9 mouse cellular contexts compared by ENCODE assay signal in genomic region chr7:58692704-58693103, GRCm38 (mm10). TPM values are rescaled to one million over a fixed set of nuclear protein-coding genes. Genes with fewer than 3 reads are reported as not detected.
A peak's percentile ranks its signal among the peaks of the same experiment; 100 is the strongest.
DNase-seq lines count a peak whose midpoint lies in the region; ATAC-seq and TF ChIP-seq lines count a peak whose summit lies in the region.
"Had no signal": no experiment of that assay in that cellular context is flagged by ENCODE, and none has a peak within 500 bp of the region (broad histone marks: within the 10 kb centered on the region; RNA-seq: fewer than 3 reads in every experiment).

No protein-coding gene starts in this region.

- no peaks in the 10 kb centered on the region for H3K36me3 ChIP-seq in forebrain, embryonic 14.5 days (ENCODE audit: control insufficient read depth, insufficient read depth, low read length)
- no peaks in the 10 kb centered on the region for H3K36me3 ChIP-seq in forebrain, embryonic 16.5 days (ENCODE audit: control insufficient read depth, insufficient read depth)
- H3K36me3 ChIP-seq in midbrain, postnatal 0 days (ENCODE audit: insufficient read depth, low read length), result no peaks in the 10 kb centered on the region
- H3K36me3 ChIP-seq in midbrain, embryonic 11.5 days (ENCODE audit: control insufficient read depth, insufficient read depth, low read length), result no peaks in the 10 kb centered on the region
- no peaks in the 10 kb centered on the region for H3K36me3 ChIP-seq in intestine, embryonic 16.5 days (ENCODE audit: control insufficient read depth, insufficient read depth, low read length)

- DNase-seq in forebrain, embryonic 14.5 days (ENCODE audit: low spot score), result peak; percentile 13
- no peak for DNase-seq in midbrain, postnatal 0 days (ENCODE audit: low spot score)
- DNase-seq in midbrain, embryonic 11.5 days (ENCODE audit: low spot score, missing footprints), result no peak
- DNase-seq in thymus, postnatal 4 days, result peak; percentile 43
- no peak for DNase-seq in embryo, embryonic 11 days

- no peaks in the 10 kb centered on the region for H3K27me3 ChIP-seq in forebrain, embryonic 14.5 days (replicated peaks; ENCODE audit: control insufficient read depth, insufficient read depth, low read length)
- H3K27me3 ChIP-seq in forebrain, embryonic 16.5 days (replicated peaks; ENCODE audit: control insufficient read depth, insufficient read depth, low read length), result no peaks in the 10 kb centered on the region
- H3K27me3 ChIP-seq in midbrain, postnatal 0 days (ENCODE audit: insufficient read depth, low read length), result no peaks in the 10 kb centered on the region
- no peaks in the 10 kb centered on the region for H3K27me3 ChIP-seq in midbrain, embryonic 11.5 days (ENCODE audit: control insufficient read depth, insufficient read depth, low read length)
- H3K27me3 ChIP-seq in intestine, embryonic 16.5 days (replicated peaks; ENCODE audit: control insufficient read depth, insufficient read depth, low read length), result no peaks in the 10 kb centered on the region

- 66% methylated on average over 2 of the region's 2 CpGs for WGBS in forebrain, embryonic 14.5 days
- 58% methylated on average over 2 of the region's 2 CpGs for WGBS in forebrain, embryonic 16.5 days
- 73% methylated on average over 2 of the region's 2 CpGs for WGBS in midbrain, postnatal 0 days
- WGBS in midbrain, embryonic 11.5 days, result 85% methylated on average over 2 of the region's 2 CpGs
- WGBS in intestine, embryonic 16.5 days, result 64% methylated on average over 2 of the region's 2 CpGs

- 0 out of 2 replicates have a peak, but pooled peaks have one; percentile 11 for ATAC-seq in forebrain, embryonic 14.5 days
- ATAC-seq in forebrain, embryonic 16.5 days, result no peak
- no peak for ATAC-seq in midbrain, postnatal 0 days (ENCODE audit: low FRiP score)
- no peak for ATAC-seq in midbrain, embryonic 11.5 days (ENCODE audit: low FRiP score)
- no peak for ATAC-seq in intestine, embryonic 16.5 days
- ATAC-seq: hindbrain, embryonic 16.5 days had no signal

- H3K27ac ChIP-seq in forebrain, embryonic 14.5 days (ENCODE audit: low read depth, low read length), result no peak overlapping the region
- no peak overlapping the region for H3K27ac ChIP-seq in forebrain, embryonic 16.5 days (ENCODE audit: low read length)
- H3K27ac ChIP-seq in midbrain, postnatal 0 days (ENCODE audit: low read depth, low read length), result peak overlapping the region; percentile 6; the same call in 1 of the 2 replicates
- no peak overlapping the region for H3K27ac ChIP-seq in midbrain, embryonic 11.5 days (ENCODE audit: low read depth, low read length)
- peak overlapping the region; percentile 64 for H3K27ac ChIP-seq in intestine, embryonic 16.5 days (ENCODE audit: low read length)

- no peaks in the 10 kb centered on the region for H3K9me3 ChIP-seq in forebrain, embryonic 14.5 days (replicated peaks; ENCODE audit: control insufficient read depth, low read length)
- H3K9me3 ChIP-seq in forebrain, embryonic 16.5 days (ENCODE audit: control insufficient read depth, low read length), result no peaks in the 10 kb centered on the region
- no peaks in the 10 kb centered on the region for H3K9me3 ChIP-seq in midbrain, postnatal 0 days (ENCODE audit: low read length)
- no peaks in the 10 kb centered on the region for H3K9me3 ChIP-seq in midbrain, embryonic 11.5 days (ENCODE audit: control insufficient read depth, low read length)
- H3K9me3 ChIP-seq in intestine, embryonic 16.5 days (ENCODE audit: control insufficient read depth, low read length), result no peaks in the 10 kb centered on the region

- H3K9ac ChIP-seq in forebrain, embryonic 14.5 days (ENCODE audit: low read length), result no peak overlapping the region
- no peak overlapping the region for H3K9ac ChIP-seq in forebrain, embryonic 16.5 days (replicated peaks; ENCODE audit: low read depth, low read length)
- H3K9ac ChIP-seq in midbrain, postnatal 0 days (replicated peaks; ENCODE audit: low read length, poor library complexity, severe bottlenecking), result no peak overlapping the region
- H3K9ac ChIP-seq in midbrain, embryonic 11.5 days (ENCODE audit: low read length), result no peak overlapping the region
- no peak overlapping the region for H3K9ac ChIP-seq in intestine, embryonic 16.5 days (ENCODE audit: low read depth, low read length)

- TF ChIP-seq CTCF in midbrain, postnatal 0 days (IDR thresholded peaks at IDR 0.05), result no peak

- no peak overlapping the region for H3K4me3 ChIP-seq in forebrain, embryonic 14.5 days (ENCODE audit: low read depth, low read length)
- no peak overlapping the region for H3K4me3 ChIP-seq in forebrain, embryonic 16.5 days (replicated peaks; ENCODE audit: low read length)
- H3K4me3 ChIP-seq in midbrain, postnatal 0 days (ENCODE audit: low read depth, low read length), result no peak overlapping the region
- H3K4me3 ChIP-seq in midbrain, embryonic 11.5 days (ENCODE audit: low read depth, low read length), result no peak overlapping the region
- no peak overlapping the region for H3K4me3 ChIP-seq in intestine, embryonic 16.5 days (ENCODE audit: low read length)

- peaks cover 13% of the 10 kb centered on the region for H3K4me1 ChIP-seq in forebrain, embryonic 14.5 days (ENCODE audit: control insufficient read depth, insufficient read depth, low read length)
- H3K4me1 ChIP-seq in forebrain, embryonic 16.5 days (replicated peaks; ENCODE audit: control insufficient read depth, insufficient read depth, low read length), result peaks cover 16% of the 10 kb centered on the region
- 0 out of 2 replicates have a peak, but pooled peaks cover 4% of the 10 kb centered on the region for H3K4me1 ChIP-seq in midbrain, postnatal 0 days (ENCODE audit: insufficient read depth, low read length)
- no peaks in the 10 kb centered on the region for H3K4me1 ChIP-seq in midbrain, embryonic 11.5 days (ENCODE audit: control insufficient read depth, insufficient read depth, low read length)
- 0 out of 2 replicates have a peak, but pooled peaks cover 4% of the 10 kb centered on the region for H3K4me1 ChIP-seq in intestine, embryonic 16.5 days (ENCODE audit: control insufficient read depth, insufficient read depth, low read length)

- H3K4me2 ChIP-seq in forebrain, embryonic 14.5 days (ENCODE audit: low read length), result no peak overlapping the region
- H3K4me2 ChIP-seq in forebrain, embryonic 16.5 days (ENCODE audit: low read length), result no peak overlapping the region
- no peak overlapping the region for H3K4me2 ChIP-seq in midbrain, postnatal 0 days (ENCODE audit: low read depth, low read length, poor library complexity, severe bottlenecking)
- H3K4me2 ChIP-seq in midbrain, embryonic 11.5 days, result no peak overlapping the region
- H3K4me2 ChIP-seq in intestine, embryonic 16.5 days (ENCODE audit: low read depth, low read length), result no peak overlapping the region
- H3K4me2 ChIP-seq: liver, embryonic 11.5 days had no signal

RNA-seq across cellular contexts. Expression of gene Atp10a, which starts 36.7 kb away (rescaled TPM):
- polyA plus RNA-seq in forebrain, embryonic 14.5 days (2014; fragmentation: Nextera tagmentation; extraction: Ambion mirVana), result 0.93 and 1.1 TPM in 2 replicates
- polyA plus RNA-seq in forebrain, embryonic 16.5 days (2015; fragmentation: Nextera tagmentation; extraction: Ambion mirVana), result 1.3 and 1.4 TPM in 2 replicates
- 5.8 and 8.8 TPM in 2 replicates for total RNA-seq in midbrain, postnatal 0 days (2014; rRNA removed)
- 0.72 and 1.5 TPM in 2 replicates for polyA plus RNA-seq in midbrain, postnatal 0 days (2015; fragmentation: Nextera tagmentation; extraction: Ambion mirVana)
- 1.3 and 1.7 TPM in 2 replicates for polyA plus RNA-seq in midbrain, embryonic 11.5 days (2014; fragmentation: Nextera tagmentation; extraction: Ambion mirVana)
- polyA plus RNA-seq in intestine, embryonic 16.5 days (2015; fragmentation: Nextera tagmentation; extraction: Ambion mirVana), result 1.8 and 2.2 TPM in 2 replicates

Comparison
In these comparisons a context has a peak if more than half of its experiments do, and no peak if none do; other contexts are left out.
1. H3K27ac ChIP-seq: peak in midbrain, postnatal 0 days (single experiment) and intestine, embryonic 16.5 days (single experiment); none in forebrain, embryonic 14.5 days (single experiment), forebrain, embryonic 16.5 days (single experiment) and midbrain, embryonic 11.5 days (single experiment).
2. DNase-seq: peak in forebrain, embryonic 14.5 days (single experiment) and thymus, postnatal 4 days (single experiment); none in midbrain, postnatal 0 days (single experiment), midbrain, embryonic 11.5 days (single experiment) and embryo, embryonic 11 days (single experiment).